Mouse (Mus musculus) spleen, adult 2 months (tissue): ENCODE measurements at regions not wholly inside any gene's neighbourhood (a gene's known extent, or its start where the extent isn't known, plus 50 kb on each side); places are given as distances from the start of the nearest gene placed in this dataset.

Experiments
- CTCF ChIP-seq: fragments of 200-500 bp; IDR thresholded peaks from 2 replicates; pipeline ENCODE4 v1.5.1; 2011; ENCODE audit warnings: mild to moderate bottlenecking, inconsistent platforms; ENCODE audit not compliant: insufficient read depth, insufficient read length, insufficient replicate concordance; ENCODE audit errors: extremely low read depth
- POLR2A ChIP-seq: fragments of 200-500 bp; IDR thresholded peaks from 2 replicates; pipeline ENCODE4 v1.6.1; 2011; ENCODE audit warnings: low read depth, low read length, inconsistent platforms

- no peak for TF ChIP-seq CTCF
- no peak for TF ChIP-seq POLR2A
Measured at GRCm38 (mm10) chr6:99901146-99901545, 175.0 kb upstream of the Prok2 start.
